Mouse (Mus musculus): Measurements from ENCODE around the gene Rsad2.

Gene Rsad2

GRCm38 (mm10) chr12:26401696-26402470, 54.4 kb downstream of the Rsad2 start:
- no peak for DNase-seq (ENCODE audit: low read depth, low spot score)

GRCm38 (mm10) chr12:26401254-26401653, 55.0 kb downstream of the Rsad2 start:
- no peak for DNase-seq (ENCODE audit: low read depth, low spot score)

GRCm38 (mm10) chr12:26400762-26401161, 55.5 kb downstream of the Rsad2 start:
- no peak for DNase-seq (ENCODE audit: low read depth, low spot score)

GRCm38 (mm10) chr12:26399391-26399790, 56.9 kb downstream of the Rsad2 start:
- peak; percentile 50 for DNase-seq (ENCODE audit: low read depth, low spot score)

GRCm38 (mm10) chr12:26398597-26398996, 57.7 kb downstream of the Rsad2 start:
- no peak for DNase-seq (ENCODE audit: low read depth, low spot score)

GRCm38 (mm10) chr12:26394485-26395470, 61.5 kb downstream of the Rsad2 start:
- no peak for DNase-seq (ENCODE audit: low read depth, low spot score)

- no peak for DNase-seq (ENCODE audit: low read depth, low spot score)
These were observed 63.0 kb downstream of the Rsad2 start for GRCm38 (mm10) chr12:26393291-26393690.
